Mouse (Mus musculus): Measurements from ENCODE around the gene Sfi1. TPM values are rescaled to one million over a fixed set of nuclear protein-coding genes. Genes with fewer than 3 reads are reported as not detected.
A peak's percentile ranks its signal among the peaks of the same experiment; 100 is the strongest.
"Not testable (repeated sequence)": the region's sequence is repeated elsewhere in the genome, so short reads cannot be mapped to it uniquely, and the experiment has no call there.

The Sfi1 gene
- polyA plus RNA-seq, 1 experiment from 2014 or later = 17.2 TPM

- Histone ChIP-seq H3K36me3 (peaks cover 9% of the 10 kb centered on the region; the same call in 1 of the 2 replicates), H3K4me3 (peak overlapping the region; percentile 39), H3K9ac (no peak overlapping the region), H3K4me1 (replicated peaks) (peaks cover 9% of the 10 kb centered on the region; the same call in 1 of the 2 replicates), H3K27me3 (no peaks in the 10 kb centered on the region), H3K4me2 (peak overlapping the region; percentile 31), H3K9me3 (no peaks in the 10 kb centered on the region), H3K27ac (replicated peaks) (peak overlapping the region; percentile 74)
- WGBS = 9% methylated on average over 16 of the region's 16 CpGs
- no peak for ATAC-seq (ENCODE audit: low FRiP score, low read depth)
Measured at GRCm38 (mm10) chr11:3201326-3202230, 8.3 kb upstream of the Sfi1 start.

GRCm38 (mm10) chr11:3200636-3201035 lies 7.4 kb upstream of the Sfi1 start:
- not testable (repeated sequence) for H3K9ac ChIP-seq; ATAC-seq (ENCODE audit: low FRiP score, low read depth)
- 95% methylated on average over 6 of the region's 7 CpGs for WGBS

GRCm38 (mm10) chr11:3182707-3183106 lies 10.6 kb downstream of the Sfi1 start:
- H3K27me3 ChIP-seq; H3K36me3 ChIP-seq; H3K9ac ChIP-seq; H3K27ac ChIP-seq (replicated peaks); H3K4me1 ChIP-seq (replicated peaks); H3K4me3 ChIP-seq; ATAC-seq (ENCODE audit: low FRiP score, low read depth); H3K4me2 ChIP-seq: not testable (repeated sequence)
- H3K9me3 ChIP-seq = peaks cover 11% of the 10 kb centered on the region
- 89% methylated on average over 1 of the region's 1 CpGs for WGBS

More at GRCm38 (mm10) chr11:3200636-3201035, 7.4 kb upstream of the Sfi1 start:
- not testable (repeated sequence) for H3K4me2 ChIP-seq; H3K9me3 ChIP-seq; H3K4me3 ChIP-seq; H3K36me3 ChIP-seq; H3K4me1 ChIP-seq (replicated peaks); H3K27ac ChIP-seq (replicated peaks); H3K27me3 ChIP-seq

- not testable (repeated sequence) for H3K9ac ChIP-seq; H3K4me1 ChIP-seq (replicated peaks); H3K36me3 ChIP-seq; ATAC-seq (ENCODE audit: low FRiP score, low read depth); H3K4me2 ChIP-seq; H3K27ac ChIP-seq (replicated peaks); H3K4me3 ChIP-seq; H3K27me3 ChIP-seq
- H3K9me3 ChIP-seq = peaks cover 11% of the 10 kb centered on the region
- 52% methylated on average over 1 of the region's 1 CpGs for WGBS
Measured at GRCm38 (mm10) chr11:3181971-3182370, 11.3 kb downstream of the Sfi1 start.

- not testable (repeated sequence) for H3K27ac ChIP-seq (replicated peaks); ATAC-seq (ENCODE audit: low FRiP score, low read depth); H3K4me3 ChIP-seq; H3K4me2 ChIP-seq; H3K9ac ChIP-seq; H3K36me3 ChIP-seq; H3K27me3 ChIP-seq; H3K4me1 ChIP-seq (replicated peaks)
- WGBS = 59% methylated on average over 4 of the region's 4 CpGs
- peaks cover 11% of the 10 kb centered on the region for H3K9me3 ChIP-seq
Measured at GRCm38 (mm10) chr11:3181250-3181649, 12.0 kb downstream of the Sfi1 start.

- not testable (repeated sequence) for H3K27ac ChIP-seq (replicated peaks); H3K4me3 ChIP-seq; H3K27me3 ChIP-seq; ATAC-seq (ENCODE audit: low FRiP score, low read depth); H3K9ac ChIP-seq; H3K36me3 ChIP-seq; H3K4me2 ChIP-seq; H3K4me1 ChIP-seq (replicated peaks)
- 79% methylated on average over 6 of the region's 6 CpGs for WGBS
- peaks cover 11% of the 10 kb centered on the region for H3K9me3 ChIP-seq
Measured at GRCm38 (mm10) chr11:3180510-3181160, 12.6 kb downstream of the Sfi1 start.

GRCm38 (mm10) chr11:3179726-3180092 lies 13.6 kb downstream of the Sfi1 start:
- not testable (repeated sequence) for ATAC-seq (ENCODE audit: low FRiP score, low read depth)

GRCm38 (mm10) chr11:3178968-3179725 lies 14.1 kb downstream of the Sfi1 start:
- H3K4me1 ChIP-seq (replicated peaks); ATAC-seq (ENCODE audit: low FRiP score, low read depth); H3K4me3 ChIP-seq; H3K4me2 ChIP-seq; H3K9ac ChIP-seq; H3K36me3 ChIP-seq; H3K27ac ChIP-seq (replicated peaks); H3K27me3 ChIP-seq: not testable (repeated sequence)
- H3K9me3 ChIP-seq = peaks cover 11% of the 10 kb centered on the region
- 87% methylated on average over 6 of the region's 6 CpGs for WGBS

More at GRCm38 (mm10) chr11:3179726-3180092, 13.6 kb downstream of the Sfi1 start:
- H3K4me3 ChIP-seq; H3K9ac ChIP-seq; H3K36me3 ChIP-seq; H3K4me1 ChIP-seq (replicated peaks); H3K27me3 ChIP-seq; H3K27ac ChIP-seq (replicated peaks); H3K4me2 ChIP-seq: not testable (repeated sequence)
- peaks cover 11% of the 10 kb centered on the region for H3K9me3 ChIP-seq
- WGBS = 90% methylated on average over 7 of the region's 7 CpGs

GRCm38 (mm10) chr11:3173425-3174318 lies 19.6 kb downstream of the Sfi1 start:
- 84% methylated on average over 11 of the region's 11 CpGs for WGBS
- H3K9ac ChIP-seq; H3K27me3 ChIP-seq; H3K36me3 ChIP-seq; H3K4me3 ChIP-seq; H3K4me2 ChIP-seq; H3K27ac ChIP-seq (replicated peaks); H3K4me1 ChIP-seq (replicated peaks): not testable (repeated sequence)
- peaks cover 15% of the 10 kb centered on the region for H3K9me3 ChIP-seq
- peak; percentile 51 for ATAC-seq (ENCODE audit: low FRiP score, low read depth)

- H3K4me3 ChIP-seq; H3K27me3 ChIP-seq; H3K4me2 ChIP-seq; H3K36me3 ChIP-seq; H3K9ac ChIP-seq; ATAC-seq (ENCODE audit: low FRiP score, low read depth); H3K27ac ChIP-seq (replicated peaks); H3K4me1 ChIP-seq (replicated peaks): not testable (repeated sequence)
- H3K9me3 ChIP-seq = peaks cover 15% of the 10 kb centered on the region
- 46% methylated on average over 4 of the region's 6 CpGs for WGBS
Measured at GRCm38 (mm10) chr11:3172526-3172925, 20.7 kb downstream of the Sfi1 start.

GRCm38 (mm10) chr11:3171931-3172330 lies 21.3 kb downstream of the Sfi1 start:
- H3K36me3 ChIP-seq; H3K9ac ChIP-seq; H3K4me1 ChIP-seq (replicated peaks); H3K27ac ChIP-seq (replicated peaks); H3K4me3 ChIP-seq; H3K4me2 ChIP-seq; ATAC-seq (ENCODE audit: low FRiP score, low read depth); H3K27me3 ChIP-seq: not testable (repeated sequence)
- H3K9me3 ChIP-seq = peaks cover 15% of the 10 kb centered on the region
- WGBS = 72% methylated on average over 1 of the region's 1 CpGs
